Mouse (Mus musculus) embryo, embryonic 10 days (tissue): Measurements from ENCODE around the gene Kif28.
A peak's percentile ranks its signal among the peaks of the same experiment; 100 is the strongest.
"Not testable (repeated sequence)": the region's sequence is repeated elsewhere in the genome, so short reads cannot be mapped to it uniquely, and the experiment has no call there.

ENCODE experiments used
- DNase-seq: peaks from one replicate; pipeline ENCODE4 v3.0.0-alpha.2; 2015; ENCODE audit warnings: low spot score

The Kif28 gene

DNA sequence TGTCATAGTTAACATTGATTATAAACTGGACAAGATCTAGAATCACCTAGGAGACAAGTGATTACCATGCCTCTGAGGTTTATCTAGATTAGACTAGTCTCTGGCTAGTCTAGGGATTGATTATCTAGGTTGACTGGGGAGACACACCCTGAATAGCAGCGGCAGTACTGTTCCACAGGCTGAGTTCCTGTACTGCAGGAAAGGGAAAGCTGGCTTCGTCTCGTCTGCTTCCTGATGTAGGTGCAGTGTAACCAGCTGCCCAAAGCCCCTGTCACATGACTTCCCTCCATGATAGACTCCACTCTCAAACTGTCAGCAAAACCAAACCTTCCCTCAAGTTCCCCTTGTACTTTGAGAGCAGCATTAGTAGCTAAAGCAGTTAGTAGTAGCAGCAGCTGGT lies 40.9 kb downstream of the Kif28 start:
- no peak for DNase-seq

DNA sequence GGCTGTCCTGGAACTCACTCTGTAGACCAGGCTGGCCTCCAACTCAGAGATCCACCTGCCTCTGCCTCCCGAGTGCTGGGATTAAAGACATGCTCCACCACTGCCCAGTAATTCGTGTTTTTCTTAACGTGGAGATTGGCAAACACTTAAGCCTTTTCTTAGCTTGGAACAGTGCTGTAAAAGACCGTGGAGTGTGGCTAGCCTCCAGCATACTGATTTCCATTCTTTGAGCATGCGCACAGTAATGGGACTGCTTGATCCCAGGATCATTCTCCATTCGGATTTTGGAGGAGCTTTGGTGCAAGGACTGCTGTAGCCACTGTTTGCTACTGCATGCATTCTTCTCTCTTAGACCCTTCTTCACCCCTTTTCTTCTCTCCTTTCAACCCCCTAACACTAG lies 55.6 kb downstream of the Kif28 start:
- DNase-seq, result no peak

DNA sequence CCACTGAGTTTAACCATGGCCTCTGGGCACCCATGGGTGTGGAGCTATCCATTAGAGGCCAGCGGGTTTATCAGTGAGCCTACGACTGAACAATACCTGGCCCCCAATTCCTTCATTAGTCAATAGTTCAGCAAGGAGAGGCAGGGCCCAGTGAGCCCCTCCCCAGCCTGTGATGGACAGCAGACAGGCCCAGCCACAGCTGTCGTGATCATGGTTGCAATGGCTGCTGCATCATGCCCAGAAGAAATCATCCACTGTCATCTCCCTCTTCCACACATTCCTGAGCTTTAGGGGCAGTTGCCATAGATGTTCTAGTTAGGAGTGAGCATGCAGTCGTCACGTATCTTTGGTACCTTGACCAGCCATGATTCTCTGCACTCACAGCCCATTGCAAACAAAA lies 56.2 kb downstream of the Kif28 start:
- DNase-seq, result no peak

DNA sequence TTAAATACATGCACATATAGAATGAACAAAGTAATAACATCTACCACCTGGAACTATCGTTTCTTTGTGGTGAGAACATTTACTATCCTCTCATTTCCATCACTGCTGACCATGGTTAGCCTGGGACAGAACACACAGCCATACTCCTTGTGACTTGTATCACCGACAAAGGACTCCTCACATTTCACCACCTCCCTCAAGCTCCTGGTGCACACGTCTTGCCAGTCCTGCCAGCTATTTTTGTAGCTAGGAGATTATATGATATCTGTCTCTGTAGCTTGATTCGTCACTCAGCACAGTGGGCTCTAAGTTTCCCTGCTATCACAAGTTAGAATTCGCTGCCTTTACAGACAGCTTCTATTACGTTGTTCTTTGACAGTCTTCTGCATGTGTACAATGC lies 56.7 kb downstream of the Kif28 start:
- no peak for DNase-seq

DNA sequence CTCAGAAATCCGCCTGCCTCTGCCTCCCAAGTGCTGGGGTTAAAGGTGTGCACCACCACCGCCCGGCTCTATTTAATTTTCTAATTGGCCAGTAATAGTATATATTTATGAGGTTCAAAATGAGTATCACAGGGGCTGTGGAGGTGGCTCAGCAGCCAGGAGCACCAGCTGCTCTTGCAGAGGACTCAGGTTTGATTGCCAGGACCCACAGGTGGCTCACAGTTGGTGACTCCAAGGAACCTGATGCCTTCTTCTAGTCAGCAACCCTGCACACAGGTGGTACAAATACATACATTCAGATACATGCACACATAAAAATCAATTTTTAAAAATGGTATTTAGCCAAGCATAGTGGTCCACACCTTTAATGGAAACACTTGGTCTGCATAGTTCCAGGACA lies 57.1 kb downstream of the Kif28 start:
- no peak for DNase-seq

DNA sequence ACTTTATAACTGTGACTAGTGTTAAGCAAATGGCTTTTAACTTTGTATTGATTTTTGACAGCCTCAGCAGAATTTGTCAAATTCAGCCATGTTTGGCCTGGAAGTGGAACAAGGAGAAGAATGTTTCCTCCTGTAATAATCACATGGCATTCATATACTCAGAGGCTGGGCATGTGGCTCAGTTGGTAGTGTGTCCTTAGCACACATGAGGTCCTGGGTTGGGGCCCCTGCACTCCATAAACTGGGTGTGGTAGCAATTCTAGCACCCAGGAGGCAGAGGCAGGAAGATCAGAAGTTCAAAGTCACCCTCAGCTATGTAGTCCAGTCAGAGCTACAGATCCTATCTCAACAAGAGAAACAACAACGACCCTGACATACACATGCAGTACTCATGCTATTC lies 57.8 kb downstream of the Kif28 start:
- no peak for DNase-seq

DNA sequence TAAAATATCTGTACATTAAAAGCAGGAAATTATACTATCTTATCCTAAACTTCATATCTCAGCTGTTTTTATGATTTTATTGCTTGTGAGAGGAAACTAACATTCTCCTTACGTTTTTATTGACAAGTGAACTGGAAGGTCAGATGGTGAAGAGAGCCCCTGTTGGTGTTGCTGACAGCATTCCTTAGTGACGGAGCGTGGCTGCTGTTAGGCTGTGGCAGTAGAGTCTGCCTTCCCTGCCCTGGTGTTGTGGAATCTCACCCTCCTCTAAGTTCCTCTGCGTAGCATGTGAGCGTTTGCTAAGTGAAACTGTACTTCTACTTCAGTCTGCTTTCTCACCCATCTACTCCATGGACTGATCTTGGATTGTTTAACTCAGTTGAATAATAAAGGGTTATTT lies 58.3 kb downstream of the Kif28 start:
- DNase-seq, result no peak

DNA sequence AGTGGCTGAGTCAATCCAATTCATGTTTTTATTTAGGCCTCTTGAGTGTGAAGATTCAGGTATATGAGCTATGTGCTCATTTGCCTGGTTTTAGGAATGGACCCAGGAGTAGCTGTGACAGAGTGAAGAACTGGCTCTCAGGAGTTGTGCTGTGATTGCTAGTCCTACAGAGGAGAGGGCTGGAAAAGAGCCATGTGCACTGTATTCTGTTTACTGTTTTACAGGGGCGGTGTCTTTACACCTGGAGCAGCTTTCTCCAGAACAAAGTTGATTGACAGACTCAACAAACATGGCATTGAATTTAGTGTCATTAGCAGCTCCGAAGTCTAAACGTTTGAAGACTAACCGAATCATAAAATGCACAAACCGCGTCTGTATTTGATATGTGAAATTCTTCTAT lies 58.7 kb downstream of the Kif28 start:
- DNase-seq, result no peak

DNA sequence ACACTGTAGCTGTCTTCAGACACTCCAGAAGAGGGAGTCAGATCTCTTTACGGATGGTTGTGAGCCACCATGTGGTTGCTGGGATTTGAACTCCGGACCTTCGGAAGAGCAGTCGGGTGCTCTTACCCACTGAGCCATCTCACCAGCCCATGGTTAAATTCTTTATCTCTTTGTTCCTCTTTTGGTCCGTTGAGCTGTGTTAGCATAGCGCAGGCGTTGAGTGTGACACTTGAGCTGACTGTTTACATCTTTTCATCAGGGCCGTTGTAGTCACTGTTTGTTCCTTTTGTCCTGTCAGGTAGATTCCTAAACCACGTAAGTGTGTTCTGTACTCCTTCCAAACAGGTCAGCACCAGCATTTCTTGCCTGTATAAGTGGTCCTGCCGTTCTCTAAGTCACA lies 62.3 kb downstream of the Kif28 start:
- DNase-seq, result not testable (repeated sequence)

DNA sequence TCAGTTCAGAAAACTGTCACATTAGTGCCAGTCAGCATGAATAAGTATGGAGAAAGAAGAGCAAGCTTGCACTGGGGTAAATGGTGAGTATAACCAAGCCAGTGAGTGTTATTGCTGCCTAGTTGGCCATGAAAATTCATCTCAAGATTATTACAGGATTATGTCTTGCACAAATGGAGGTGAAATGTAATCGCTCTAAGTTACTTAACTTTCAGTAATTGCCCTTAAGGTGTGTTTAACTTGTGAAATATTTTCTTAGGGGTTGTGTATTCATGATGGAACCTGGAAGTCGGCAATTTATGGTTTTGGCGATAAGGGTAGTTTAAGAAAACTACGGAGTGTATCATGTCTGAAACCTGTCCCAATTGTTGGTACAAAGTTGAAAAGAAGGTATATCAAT lies 65.7 kb downstream of the Kif28 start:
- no peak for DNase-seq

DNA sequence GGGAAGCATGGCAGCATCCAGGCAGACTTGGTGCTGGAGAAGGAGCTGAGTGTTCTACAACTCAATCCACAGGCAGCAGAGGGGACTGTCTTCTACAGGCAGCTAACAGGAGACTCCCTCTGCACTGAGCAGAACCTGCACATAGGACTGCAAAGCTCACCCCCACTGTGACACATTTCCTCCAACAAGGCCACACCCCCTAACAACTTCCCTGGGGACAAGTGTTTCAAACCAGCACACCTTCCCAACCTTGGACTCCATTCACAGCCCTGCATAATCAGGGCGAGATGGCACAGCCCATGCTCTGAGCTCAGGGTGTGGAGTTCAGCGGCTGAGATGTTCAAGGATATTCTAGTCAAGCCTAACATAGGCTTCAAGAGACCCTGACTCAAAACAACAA lies 68.0 kb downstream of the Kif28 start:
- no peak for DNase-seq

DNA sequence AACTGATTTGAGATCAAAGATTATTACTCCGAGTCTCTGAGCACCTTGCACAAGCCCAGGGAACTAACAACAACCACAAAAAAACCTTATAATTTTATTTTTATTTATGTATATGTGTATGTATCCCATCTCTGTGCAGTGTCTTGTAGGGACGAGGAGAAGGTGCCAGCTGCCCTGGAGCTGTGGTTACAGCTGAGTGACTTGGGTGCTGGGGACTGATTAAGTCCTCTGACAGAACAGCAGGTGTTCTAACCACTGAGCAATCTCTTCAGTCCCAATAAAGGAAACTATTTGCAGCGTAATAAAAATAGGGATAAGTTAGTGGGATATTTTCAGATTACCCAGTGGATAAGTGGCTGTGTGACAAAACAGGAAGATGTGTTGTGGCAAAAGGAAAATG lies 70.7 kb downstream of the Kif28 start:
- DNase-seq, result no peak

DNA sequence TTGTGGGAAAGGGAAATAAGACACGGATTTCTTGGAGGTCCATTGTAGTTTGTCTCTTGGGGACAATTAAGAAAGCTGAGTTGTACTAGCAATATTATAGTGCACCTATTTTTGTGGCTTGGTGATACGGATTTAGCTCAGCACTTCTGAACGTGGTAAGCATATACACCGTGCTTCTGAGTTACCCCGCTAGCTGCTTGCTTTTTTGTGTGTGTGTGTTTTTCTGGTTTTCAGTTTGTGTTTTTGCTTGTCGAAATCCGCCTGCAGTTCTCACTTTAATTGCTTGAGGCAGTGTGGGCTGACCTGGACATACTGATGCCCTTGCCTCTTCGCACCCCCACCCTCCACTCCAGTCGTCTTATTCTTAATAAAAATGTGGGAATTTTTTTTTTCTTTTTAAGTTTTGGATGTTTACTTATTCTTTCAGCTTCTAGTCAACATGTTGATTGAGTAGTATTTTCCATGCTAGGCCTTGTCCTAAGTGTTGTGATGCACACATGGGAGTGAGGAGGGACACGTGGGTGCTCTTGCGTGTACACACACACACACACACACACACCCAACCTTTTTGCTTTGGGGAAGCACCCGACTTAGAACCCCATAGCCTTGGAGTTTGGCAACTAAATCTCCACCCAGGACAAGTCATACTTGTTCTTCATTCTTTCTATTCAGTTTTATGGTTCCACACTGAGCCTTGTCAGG lies 76.1 kb downstream of the Kif28 start:
- peak; percentile 28 for DNase-seq

DNA sequence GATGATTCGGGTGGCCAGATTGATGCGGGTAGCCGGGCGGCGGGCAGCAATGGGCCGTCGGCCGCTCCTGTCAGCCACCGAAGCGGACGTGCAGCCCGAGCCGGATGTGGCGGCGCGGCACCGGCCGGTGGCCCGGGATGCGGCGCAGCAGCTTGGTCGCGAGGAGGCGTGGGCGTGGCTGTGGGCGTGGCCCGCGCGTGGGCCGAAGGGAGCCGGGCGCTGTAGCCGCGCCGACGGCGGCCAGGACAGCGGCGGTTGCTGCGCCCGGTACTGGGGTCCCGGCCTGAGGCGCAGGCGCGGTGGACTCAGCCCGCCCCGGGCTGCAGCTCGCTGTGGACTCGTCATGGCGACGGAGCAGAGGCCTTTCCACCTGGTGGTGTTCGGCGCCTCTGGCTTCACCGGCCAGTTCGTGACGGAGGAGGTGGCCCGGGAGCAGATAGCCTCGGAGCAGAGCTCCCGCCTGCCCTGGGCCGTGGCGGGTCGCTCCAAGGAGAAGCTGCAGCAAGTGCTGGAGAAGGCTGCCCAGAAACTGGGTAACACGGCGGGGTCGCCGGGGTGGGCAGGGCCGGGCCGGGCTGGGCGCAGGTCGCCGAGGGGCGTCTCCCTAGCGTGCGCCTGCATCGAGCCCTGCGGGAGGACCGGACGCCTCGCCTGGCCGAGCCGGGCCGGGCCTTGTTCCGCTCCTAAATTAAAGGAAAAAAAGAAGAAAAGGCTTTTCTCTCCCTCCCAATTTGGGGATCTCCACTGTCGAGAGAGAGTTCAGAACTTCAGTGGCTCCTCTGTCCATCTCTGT lies 76.9 kb downstream of the Kif28 start, which contains the start of gene Sccpdh:
TSS of gene Sccpdh (plus strand) at position 198 of the 793 bp plus-strand sequence.
- peak; percentile 88 for DNase-seq

DNA sequence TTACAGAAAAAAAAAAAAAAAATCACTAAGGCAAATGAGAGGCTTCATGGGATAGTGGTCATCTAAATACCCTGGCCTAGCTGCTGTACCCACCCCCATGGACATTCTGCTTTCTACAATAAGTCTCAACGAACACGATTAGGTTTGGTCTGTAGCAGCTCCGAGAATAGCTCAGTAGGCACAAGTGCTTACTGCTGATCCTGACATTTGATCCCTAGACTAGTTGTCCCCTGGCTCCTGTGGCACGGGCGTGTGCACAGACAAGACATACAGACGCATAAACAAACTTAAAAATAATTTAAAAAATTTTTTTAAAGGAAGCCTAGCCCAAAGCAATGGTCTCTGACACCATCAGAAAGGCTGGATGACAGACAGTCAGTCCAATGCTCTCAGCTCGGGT lies 77.6 kb downstream of the Kif28 start:
- DNase-seq, result peak; percentile 46

DNA sequence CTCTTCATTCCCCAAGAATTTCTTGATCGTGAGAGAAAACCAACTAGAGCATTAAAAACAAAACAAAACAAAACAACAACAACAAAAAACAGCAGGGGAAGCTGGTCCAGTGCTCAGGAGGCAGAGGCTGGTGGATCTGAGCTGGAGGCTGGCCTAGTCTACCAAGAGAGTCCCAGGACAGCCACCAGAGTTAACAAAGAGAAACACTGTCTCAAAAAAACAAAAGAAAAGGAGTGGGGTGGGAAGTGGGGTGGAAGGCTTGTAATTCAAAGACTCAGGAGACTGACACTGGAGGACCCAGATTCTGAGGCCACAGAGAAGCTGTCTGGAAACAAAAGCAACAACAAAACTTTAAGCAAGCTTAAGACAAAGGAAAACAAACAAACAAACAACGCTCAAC lies 78.1 kb downstream of the Kif28 start:
- DNase-seq, result no peak

DNA sequence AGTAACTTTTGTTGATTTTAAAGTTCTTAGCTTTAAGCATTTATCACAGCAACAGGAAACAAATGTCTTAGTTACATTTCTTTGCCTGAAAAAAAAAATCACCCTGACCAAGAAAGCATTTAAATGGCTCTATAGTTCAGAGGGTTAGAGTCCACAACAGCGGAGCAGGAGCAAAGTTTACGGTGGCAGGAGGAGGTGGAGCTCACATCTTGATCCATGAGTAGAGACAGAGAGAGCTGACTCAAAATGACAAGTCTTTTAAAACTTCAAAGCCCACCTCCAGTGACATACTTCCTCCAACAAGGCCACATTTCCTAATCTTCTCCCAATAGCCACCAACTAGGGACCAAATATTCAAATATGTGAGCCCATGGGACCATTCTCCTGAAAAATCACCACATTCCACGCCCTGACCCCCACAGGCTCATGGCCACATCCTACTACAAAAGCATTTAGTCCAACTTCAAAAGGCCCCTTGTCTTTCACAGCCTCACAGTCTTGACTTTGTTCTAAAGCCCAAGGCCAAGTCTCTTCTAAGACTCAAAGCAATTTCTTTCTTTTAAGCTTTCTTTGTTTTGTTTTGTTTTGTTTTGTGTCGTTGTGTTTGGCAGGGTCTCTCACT lies 80.7 kb downstream of the Kif28 start:
- DNase-seq, result no peak

DNA sequence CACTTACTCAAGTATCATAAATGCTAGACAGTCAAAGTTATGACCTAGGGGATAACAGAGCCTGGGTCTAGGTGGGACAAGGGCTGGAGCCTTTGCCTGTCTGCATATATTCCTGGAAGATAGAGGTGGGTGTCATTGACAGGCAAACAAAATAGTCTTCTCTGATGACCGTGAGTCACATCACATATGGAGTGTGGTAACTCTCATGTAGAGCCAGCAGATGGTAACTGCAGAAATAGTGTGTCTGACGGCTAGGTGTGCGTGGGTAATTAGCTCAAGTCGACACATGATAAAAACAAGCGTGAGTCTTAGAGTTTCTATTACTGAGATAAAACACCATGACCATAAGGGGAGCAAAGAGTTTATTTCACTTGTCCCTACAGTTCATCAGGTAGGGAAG lies 82.0 kb downstream of the Kif28 start:
- DNase-seq, result no peak

DNA sequence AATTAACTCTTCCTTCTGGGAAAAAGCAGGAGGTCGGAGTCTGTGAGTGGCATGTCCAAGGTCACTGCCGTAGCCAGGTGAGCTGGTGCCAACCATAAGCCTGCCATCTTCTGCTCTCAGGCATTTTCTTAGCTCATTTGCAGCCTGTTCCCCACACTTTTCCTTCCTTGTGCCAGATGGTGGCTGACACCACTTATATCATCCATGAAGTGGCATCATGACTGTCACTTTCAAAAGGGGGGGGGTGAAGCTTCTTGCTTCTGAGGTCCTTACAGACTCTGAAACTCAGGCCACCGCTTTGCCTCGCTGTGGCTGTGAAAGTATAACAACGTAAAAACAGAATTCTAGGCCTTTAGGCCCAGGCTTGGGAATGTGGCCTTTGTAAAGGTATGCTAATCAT lies 93.8 kb downstream of the Kif28 start:
- DNase-seq, result no peak

DNA sequence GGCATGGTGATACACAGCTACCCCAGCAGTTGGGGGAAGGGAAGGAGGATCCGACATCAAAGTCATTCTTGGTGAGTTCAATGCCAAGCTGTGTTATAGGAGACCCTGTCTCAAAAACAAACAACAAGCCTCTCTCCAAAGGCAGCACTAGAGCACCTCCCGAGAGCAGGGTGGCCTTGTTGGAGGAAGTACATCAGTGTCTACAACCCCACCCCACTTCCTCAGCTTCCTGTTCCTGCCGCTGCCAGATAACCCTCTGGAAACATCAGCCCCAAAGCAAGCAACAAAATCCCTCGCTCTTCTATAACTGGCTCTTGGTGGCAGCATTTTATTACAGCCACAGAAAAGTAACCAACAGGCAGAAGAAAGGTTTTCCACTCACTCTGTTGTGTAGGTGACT lies 94.8 kb downstream of the Kif28 start:
- no peak for DNase-seq

DNA sequence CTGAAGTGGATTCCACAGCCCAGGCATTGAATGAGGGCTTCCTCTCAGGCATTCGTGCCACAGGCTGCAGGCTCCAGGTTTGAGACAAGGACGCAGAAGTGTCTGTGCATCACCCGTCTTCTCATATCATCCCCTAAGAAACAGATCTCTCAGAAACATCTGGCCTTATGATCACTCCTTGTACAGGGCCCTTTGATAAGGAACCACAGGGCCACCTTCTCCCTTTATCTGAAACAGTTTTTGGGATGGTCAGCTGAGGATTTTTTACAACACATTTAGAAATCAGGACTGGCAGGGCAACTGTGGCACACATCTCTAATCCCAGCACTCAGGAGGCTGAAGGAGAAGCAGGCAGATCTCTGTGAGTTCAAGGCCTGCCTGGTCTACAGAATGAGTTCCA lies 95.7 kb downstream of the Kif28 start:
- no peak for DNase-seq

DNA sequence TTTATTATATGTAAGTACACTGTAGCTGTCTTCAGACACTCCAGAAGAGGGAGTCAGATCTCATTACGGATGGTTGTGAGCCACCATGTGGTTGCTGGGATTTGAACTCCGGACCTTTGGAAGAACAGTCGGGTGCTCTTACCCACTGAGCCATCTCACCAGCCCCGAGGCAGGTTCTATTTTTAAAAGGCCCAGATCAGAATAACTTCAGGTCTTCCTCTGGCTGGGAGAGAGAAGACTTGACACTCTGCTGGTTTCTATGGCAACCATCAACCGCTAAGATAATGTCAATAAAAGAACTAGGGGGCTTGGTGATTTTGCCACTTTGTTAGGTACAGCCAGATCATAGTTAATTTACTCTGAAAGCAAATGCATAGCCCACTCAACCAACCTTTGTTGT lies 96.4 kb downstream of the Kif28 start:
- DNase-seq, result peak; percentile 14

DNA sequence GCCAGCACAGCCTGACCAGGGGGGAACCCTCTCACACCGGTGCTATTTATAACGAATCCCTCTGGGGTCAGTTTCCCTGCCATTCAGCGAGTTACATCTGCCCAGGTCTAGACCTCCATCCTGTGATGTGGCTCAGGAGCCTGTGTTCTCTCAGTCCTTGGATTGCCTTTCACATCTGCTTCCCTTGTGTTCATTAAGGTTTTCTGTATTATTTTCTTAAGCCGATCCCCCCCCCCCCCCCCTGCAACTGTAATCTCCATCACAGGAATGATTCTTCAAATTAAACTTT lies 99.1 kb downstream of the Kif28 start:
- DNase-seq, result no peak
